9 mouse cellular contexts compared by ENCODE assay signal in genomic region chr2:151009515-151010085, GRCm38 (mm10). TPM values are rescaled to one million over a fixed set of nuclear protein-coding genes. Genes with fewer than 3 reads are reported as not detected.
DNase-seq lines count a peak whose midpoint lies in the region; ATAC-seq and TF ChIP-seq lines count a peak whose summit lies in the region.
"Had no signal": no experiment of that assay in that cellular context is flagged by ENCODE, and none has a peak within 500 bp of the region (broad histone marks: within the 10 kb centered on the region; RNA-seq: fewer than 3 reads in every experiment).

No protein-coding gene starts in this region.

- peak overlapping the region; percentile 27 for H3ac ChIP-seq in myocyte (ENCODE audit: control insufficient read depth, insufficient read length)

- H3K27ac ChIP-seq in kidney, embryonic 16.5 days (ENCODE audit: low read length) = no peak overlapping the region
- no peak overlapping the region for H3K27ac ChIP-seq in embryonic facial prominence, embryonic 14.5 days (replicated peaks; ENCODE audit: low read depth, low read length)
- no peak overlapping the region for H3K27ac ChIP-seq in intestine, embryonic 15.5 days
- H3K27ac ChIP-seq: macrophage had no signal

- DNase-seq in kidney, adult 9 months = no peak
- no peak for DNase-seq in embryonic facial prominence, embryonic 14.5 days (ENCODE audit: low spot score)
- no peak for DNase-seq in right cerebral cortex, postnatal 14 days
- DNase-seq in layer of hippocampus, postnatal 10 days (ENCODE audit: low spot score in 2 of 2) = no peak
- DNase-seq in gastrocnemius, postnatal 10 days = no peak

- peaks cover 2% of the 10 kb centered on the region; the same call in 1 of the 2 replicates for H3K27me3 ChIP-seq in kidney, embryonic 16.5 days (ENCODE audit: insufficient read depth, low read length)
- no peaks in the 10 kb centered on the region for H3K27me3 ChIP-seq in embryonic facial prominence, embryonic 14.5 days (replicated peaks; ENCODE audit: control insufficient read depth, insufficient read depth, low read length)
- H3K27me3 ChIP-seq in intestine, embryonic 15.5 days (replicated peaks) = no peaks in the 10 kb centered on the region
- peaks cover 12% of the 10 kb centered on the region for H3K27me3 ChIP-seq in myocyte (ENCODE audit: control insufficient read depth, insufficient read depth, insufficient read length)

- H3K4me2 ChIP-seq in kidney, embryonic 16.5 days (replicated peaks; ENCODE audit: low read depth, low read length) = peak overlapping the region; percentile 95
- H3K4me2 ChIP-seq in embryonic facial prominence, embryonic 14.5 days (ENCODE audit: low read depth, low read length) = peak overlapping the region; percentile 74
- H3K4me2 ChIP-seq in intestine, embryonic 15.5 days (replicated peaks) = peak overlapping the region; percentile 95
- H3K4me2 ChIP-seq in myocyte (ENCODE audit: low read depth) = peak overlapping the region; percentile 55

- H3K4me1 ChIP-seq in kidney, embryonic 16.5 days (ENCODE audit: insufficient read depth, low read length) = peaks cover 9% of the 10 kb centered on the region; the same call in 1 of the 2 replicates
- peaks cover 12% of the 10 kb centered on the region for H3K4me1 ChIP-seq in embryonic facial prominence, embryonic 14.5 days (ENCODE audit: control insufficient read depth, insufficient read depth, low read length)
- H3K4me1 ChIP-seq in intestine, embryonic 15.5 days (replicated peaks) = 0 out of 2 replicates have a peak, but pooled peaks cover 4% of the 10 kb centered on the region

- peak; percentile 70 for ATAC-seq in kidney, embryonic 16.5 days (ENCODE audit: low FRiP score, low TSS enrichment)
- ATAC-seq in embryonic facial prominence, embryonic 14.5 days (ENCODE audit: low read depth) = peak; percentile 50
- peak; percentile 68 for ATAC-seq in intestine, embryonic 15.5 days

- WGBS in kidney, embryonic 16.5 days = 92% methylated on average over 1 of the region's 1 CpGs
- WGBS in embryonic facial prominence, embryonic 14.5 days = 86% methylated on average over 1 of the region's 1 CpGs
- WGBS in intestine, embryonic 15.5 days = 85% methylated on average over 1 of the region's 1 CpGs

- peak overlapping the region; percentile 76 for H3K4me3 ChIP-seq in kidney, embryonic 16.5 days (ENCODE audit: low read length)
- H3K4me3 ChIP-seq in embryonic facial prominence, embryonic 14.5 days (ENCODE audit: low read depth, low read length) = peak overlapping the region; percentile 67
- H3K4me3 ChIP-seq in intestine, embryonic 15.5 days (replicated peaks) = peak overlapping the region; percentile 79
- H3K4me3 ChIP-seq in myocyte = peak overlapping the region; percentile 43

- H3K9ac ChIP-seq in kidney, embryonic 16.5 days (replicated peaks; ENCODE audit: low read length) = peak overlapping the region; percentile 89; the same call in 1 of the 2 replicates
- H3K9ac ChIP-seq in embryonic facial prominence, embryonic 14.5 days (ENCODE audit: low read depth, low read length) = peak overlapping the region; percentile 82
- H3K9ac ChIP-seq in intestine, embryonic 15.5 days = peak overlapping the region; percentile 89; the same call in 1 of the 2 replicates

- no peaks in the 10 kb centered on the region for H3K36me3 ChIP-seq in kidney, embryonic 16.5 days (ENCODE audit: insufficient read depth, low read length)
- H3K36me3 ChIP-seq in embryonic facial prominence, embryonic 14.5 days (ENCODE audit: control insufficient read depth, insufficient read depth, low read length) = no peaks in the 10 kb centered on the region
- no peaks in the 10 kb centered on the region for H3K36me3 ChIP-seq in intestine, embryonic 15.5 days
- no peaks in the 10 kb centered on the region for H3K36me3 ChIP-seq in myocyte (ENCODE audit: control insufficient read depth, insufficient read depth)

- no peaks in the 10 kb centered on the region for H3K9me3 ChIP-seq in kidney, embryonic 16.5 days (ENCODE audit: low read length)
- no peaks in the 10 kb centered on the region for H3K9me3 ChIP-seq in embryonic facial prominence, embryonic 14.5 days (ENCODE audit: control insufficient read depth, low read length)
- no peaks in the 10 kb centered on the region for H3K9me3 ChIP-seq in intestine, embryonic 15.5 days

- no peak for TF ChIP-seq POLR2A in myocyte (IDR thresholded peaks at IDR 0.05; ENCODE audit: insufficient read length, low read depth)

- peaks cover 9% of the 10 kb centered on the region for H3K79me2 ChIP-seq in myocyte (ENCODE audit: control insufficient read depth, insufficient read depth)

TF ChIP-seq in myocyte, 11 proteins besides CTCF, POLR2A, EP300 and RAD21:
- TF ChIP-seq MYOG (IDR thresholded peaks at IDR 0.05; ENCODE audit: control insufficient read depth in 1 of 3, insufficient read depth in 1 of 3, insufficient read length in 2 of 3, low read depth in 2 of 3) (no peak), USF1 (IDR thresholded peaks at IDR 0.05; ENCODE audit: low read depth) (no peak), CEBPB (IDR thresholded peaks at IDR 0.05; ENCODE audit: insufficient read depth, poor library complexity, severe bottlenecking) (no peak), TCF3 (IDR thresholded peaks at IDR 0.05; ENCODE audit: insufficient read length, low read depth) (no peak), MYOD1 (IDR thresholded peaks at IDR 0.05; ENCODE audit: control insufficient read depth in 1 of 3, insufficient read length in 2 of 3, low read depth in 2 of 3) (no peak), POLR2AphosphoS2 (IDR thresholded peaks at IDR 0.05; ENCODE audit: insufficient read length, low read depth) (no peak), TCF12 (IDR thresholded peaks at IDR 0.05; ENCODE audit: insufficient read depth, poor library complexity, severe bottlenecking) (no peak), MAX (IDR thresholded peaks at IDR 0.05; ENCODE audit: low read depth) (no peak), REST (IDR thresholded peaks at IDR 0.05; ENCODE audit: insufficient read depth, insufficient read length) (no peak), SRF (IDR thresholded peaks at IDR 0.05; ENCODE audit: control insufficient read depth, insufficient read length, low read depth) (no peak), E2F4 (IDR thresholded peaks at IDR 0.05; ENCODE audit: insufficient read depth) (no peak)

RNA-seq across cellular contexts. Expression of gene Ninl, which starts 29.6 kb away (rescaled TPM):
- 13.0 and 13.9 TPM in 2 replicates for polyA plus RNA-seq in kidney, embryonic 16.5 days (2015; fragmentation: Nextera tagmentation; extraction: Ambion mirVana)
- polyA plus RNA-seq in embryonic facial prominence, embryonic 14.5 days (2014; fragmentation: Nextera tagmentation; extraction: Ambion mirVana) = 6.1 TPM in 2 replicates
- 6.5 and 6.7 TPM in 2 replicates for polyA plus RNA-seq in intestine, embryonic 15.5 days (2015; fragmentation: Nextera tagmentation; extraction: Ambion mirVana)
- polyA plus RNA-seq in myocyte (2012; fragmentation: generic; extraction: Trizol) = 2.2 TPM
- total RNA-seq in layer of hippocampus, postnatal 10 days (2021) = 10 to 100 TPM; 10.6 to 11.0 TPM
- total RNA-seq in gastrocnemius, postnatal 10 days (2021) = 1 to 10 TPM in 1 of 2 experiments, under 1 TPM in 1; 0.99 to 1.4 TPM

RNA-seq across cellular contexts. Expression of gene Nanp, which starts 29.6 kb away (rescaled TPM):
- polyA plus RNA-seq in kidney, embryonic 16.5 days (2015; fragmentation: Nextera tagmentation; extraction: Ambion mirVana) = 46.1 and 49.5 TPM in 2 replicates
- polyA plus RNA-seq in embryonic facial prominence, embryonic 14.5 days (2014; fragmentation: Nextera tagmentation; extraction: Ambion mirVana) = 39.0 and 39.3 TPM in 2 replicates
- 53.8 and 61.2 TPM in 2 replicates for polyA plus RNA-seq in intestine, embryonic 15.5 days (2015; fragmentation: Nextera tagmentation; extraction: Ambion mirVana)
- 3.8 TPM for polyA plus RNA-seq in myocyte (2012; fragmentation: generic; extraction: Trizol)
- 10 to 100 TPM; 17.2 to 17.3 TPM for total RNA-seq in layer of hippocampus, postnatal 10 days (2021)
- total RNA-seq in gastrocnemius, postnatal 10 days (2021) = 1 to 10 TPM; 5.6 to 7.6 TPM
